Mouse (Mus musculus) stomach, postnatal 0 days (tissue): ENCODE data around the gene Med13l. TPM values are rescaled to one million over a fixed set of nuclear protein-coding genes. Genes with fewer than 3 reads are reported as not detected.

ENCODE experiments used
- ATAC-seq: fragments of 200-750 bp; cut with Nextera tagmentation; 2 replicates; pipeline ENCODE4 v1.8.0; 2017; ENCODE audit not compliant: low FRiP score, low TSS enrichment
- DNase-seq: peaks from one replicate; pipeline ENCODE4 v3.0.0-alpha.2; 2016; ENCODE audit warnings: low spot score
- H3K27ac ChIP-seq: fragments of 300-500 bp; sonication (generic); replicated peaks from 2 replicates; pipeline ENCODE4 v1.5.1; 2014; ENCODE audit warnings: mild to moderate bottlenecking, control low read depth
- H3K27me3 ChIP-seq: fragments of 300-500 bp; sonication (generic); 2 replicates; pipeline ENCODE4 v1.6.1; 2014; ENCODE audit warnings: low read length; ENCODE audit not compliant: control insufficient read depth, insufficient read depth
- H3K36me3 ChIP-seq: fragments of 300-500 bp; sonication (generic); 2 replicates; pipeline ENCODE4 v1.6.1; 2014; ENCODE audit warnings: low read length, mixed read lengths; ENCODE audit not compliant: control insufficient read depth, insufficient read depth
- H3K4me1 ChIP-seq: fragments of 300-500 bp; sonication (generic); replicated peaks from 2 replicates; pipeline ENCODE4 v1.6.1; 2014; ENCODE audit warnings: antibody characterized with exemption; ENCODE audit not compliant: control insufficient read depth, insufficient read depth
- H3K4me2 ChIP-seq: fragments of 300-500 bp; sonication (generic); replicated peaks from 2 replicates; pipeline ENCODE4 v1.6.1; 2014; ENCODE audit warnings: low read depth, mild to moderate bottlenecking, control low read depth, moderate library complexity
- H3K4me3 ChIP-seq: fragments of 300-500 bp; sonication (generic); 2 replicates; pipeline ENCODE4 v1.5.1; 2014; ENCODE audit warnings: low read depth, low read length, control low read depth
- H3K9ac ChIP-seq: fragments of 300-500 bp; sonication (generic); 2 replicates; pipeline ENCODE4 v1.6.1; 2014; ENCODE audit warnings: mild to moderate bottlenecking, low read length, control low read depth, mixed read lengths
- H3K9me3 ChIP-seq: fragments of 300-500 bp; sonication (generic); 2 replicates; pipeline ENCODE4 v1.6.1; 2016; ENCODE audit warnings: low read length; ENCODE audit not compliant: control insufficient read depth
- CTCF ChIP-seq: IDR thresholded peaks from 2 replicates; pipeline ENCODE4 v1.5.1; 2016; ENCODE audit warnings: antibody characterized with exemption, low read depth, mild to moderate bottlenecking, moderate library complexity
- EP300 ChIP-seq: optimal IDR thresholded peaks from 2 replicates; pipeline ENCODE3; 2016; ENCODE audit warnings: antibody characterized with exemption
- WGBS: fragments of 180-500 bp; shearing (Covaris S2); extraction: QIAGEN DNeasy Blood & Tissue Kit; methylation state at CpG from one replicate; pipeline ENCODE4 v1.1.7; 2014; 5-methylcytosine and 5-hydroxymethylcytosine counted together
- polyA plus RNA-seq: library from polyadenylated mRNA; unstranded; fragments of >200 nt; fragmentation: Nextera tagmentation; extraction: Ambion mirVana; gene quantifications from 2 replicates; pipeline ENCODE4 v1.2.1, GENCODE M21; 2015

Med13l gene
- polyA plus RNA-seq, 1 experiment from 2014 or later = 5.4 TPM

- H3K27ac ChIP-seq = no peak overlapping the region
- 76% methylated on average over 13 of the region's 13 CpGs for WGBS
- no peak overlapping the region for H3K9ac ChIP-seq
- H3K4me3 ChIP-seq = no peak overlapping the region
- ATAC-seq (no peak), DNase-seq (no peak)
- no peak overlapping the region for H3K4me2 ChIP-seq
- no peaks in the 10 kb centered on the region for H3K27me3 ChIP-seq
- no peaks in the 10 kb centered on the region for H3K4me1 ChIP-seq
- no peaks in the 10 kb centered on the region for H3K9me3 ChIP-seq
- TF ChIP-seq EP300 (no peak), CTCF (no peak)
- peaks cover 28% of the 10 kb centered on the region for H3K36me3 ChIP-seq
Observed at GRCm38 (mm10) chr5:118751446-118752179, 191.1 kb downstream of the Med13l start.

DNA sequence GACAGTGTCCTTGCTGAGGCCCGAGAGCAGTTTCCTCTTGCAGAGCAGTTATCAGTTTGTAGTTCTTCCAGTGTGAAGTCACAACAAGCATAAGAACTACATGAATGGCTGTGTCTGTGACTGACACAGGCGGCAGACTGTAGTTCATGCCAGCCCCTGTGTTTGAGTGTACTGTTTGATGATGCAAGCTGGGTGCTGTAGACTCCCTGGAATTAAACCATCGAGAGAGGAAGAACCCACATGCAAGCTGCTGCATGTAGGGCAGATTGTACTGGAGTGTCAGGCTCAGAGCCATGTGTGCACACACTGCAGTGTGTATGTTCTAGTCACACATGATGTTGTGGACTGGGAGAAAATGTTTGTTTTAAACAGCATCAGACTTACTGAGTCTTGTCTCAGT is 192.4 kb downstream of the Med13l start:
- Histone ChIP-seq H3K4me3 (no peak overlapping the region), H3K9me3 (no peaks in the 10 kb centered on the region), H3K4me2 (no peak overlapping the region), H3K27me3 (no peaks in the 10 kb centered on the region), H3K4me1 (no peaks in the 10 kb centered on the region), H3K36me3 (peaks cover 37% of the 10 kb centered on the region), H3K27ac (no peak overlapping the region), H3K9ac (no peak overlapping the region)
- TF ChIP-seq EP300 (no peak), CTCF (no peak)
- 73% methylated on average over 3 of the region's 3 CpGs for WGBS
- ATAC-seq = no peak
- no peak for DNase-seq

DNA sequence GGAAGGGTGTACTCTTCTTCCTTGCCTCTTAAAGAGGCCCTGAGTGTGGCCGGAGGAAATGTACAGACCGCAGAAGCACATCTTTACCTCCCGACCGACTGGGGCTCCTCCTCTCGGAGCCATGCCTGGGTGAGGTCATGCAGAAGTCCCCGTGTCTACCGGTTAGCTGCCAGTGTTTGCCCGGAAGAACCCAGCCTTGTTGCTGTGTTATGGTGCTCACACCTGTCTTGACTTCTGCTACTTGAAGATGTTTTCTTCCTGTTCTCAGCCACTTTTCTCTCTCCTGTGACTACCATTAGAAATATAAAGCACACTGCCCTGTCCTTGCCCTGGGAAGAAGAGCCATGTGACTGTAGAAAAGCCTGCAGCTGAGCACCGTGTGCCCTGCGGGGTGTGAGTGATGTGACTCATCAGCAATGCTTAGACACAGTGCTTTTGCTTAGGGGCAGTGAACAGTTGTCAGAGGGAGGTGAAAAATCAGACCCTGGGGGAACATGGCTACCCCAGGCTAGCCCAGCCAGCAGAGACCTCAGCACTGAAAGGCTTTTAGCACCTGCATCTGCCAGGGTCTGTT is 193.1 kb downstream of the Med13l start:
- Histone ChIP-seq H3K4me3 (no peak overlapping the region), H3K27ac (no peak overlapping the region), H3K4me1 (no peaks in the 10 kb centered on the region), H3K9me3 (no peaks in the 10 kb centered on the region), H3K27me3 (no peaks in the 10 kb centered on the region), H3K4me2 (no peak overlapping the region), H3K9ac (no peak overlapping the region), H3K36me3 (peaks cover 35% of the 10 kb centered on the region)
- DNase-seq (no peak), ATAC-seq (no peak)
- TF ChIP-seq CTCF = no peak
- no peak for TF ChIP-seq EP300
- WGBS = 87% methylated on average over 10 of the region's 10 CpGs

GRCm38 (mm10) chr5:118754191-118754759 is 193.8 kb downstream of the Med13l start:
- Histone ChIP-seq H3K4me1 (no peaks in the 10 kb centered on the region), H3K9me3 (no peaks in the 10 kb centered on the region), H3K4me3 (no peak overlapping the region), H3K27ac (no peak overlapping the region), H3K36me3 (peaks cover 36% of the 10 kb centered on the region), H3K4me2 (no peak overlapping the region), H3K27me3 (no peaks in the 10 kb centered on the region), H3K9ac (no peak overlapping the region)
- DNase-seq (no peak), ATAC-seq (no peak)
- no peak for TF ChIP-seq CTCF
- no peak for TF ChIP-seq EP300
- 86% methylated on average over 4 of the region's 4 CpGs for WGBS

GRCm38 (mm10) chr5:118756078-118756477 is 195.6 kb downstream of the Med13l start:
- H3K27ac ChIP-seq = no peak overlapping the region
- peaks cover 40% of the 10 kb centered on the region for H3K36me3 ChIP-seq
- H3K9me3 ChIP-seq = no peaks in the 10 kb centered on the region
- no peak for ATAC-seq
- no peak overlapping the region for H3K4me3 ChIP-seq
- no peak overlapping the region for H3K4me2 ChIP-seq
- DNase-seq = no peak
- TF ChIP-seq CTCF = peak; percentile 58
- TF ChIP-seq EP300 = no peak
- 61% methylated on average over 2 of the region's 2 CpGs for WGBS
- no peaks in the 10 kb centered on the region for H3K4me1 ChIP-seq
- no peaks in the 10 kb centered on the region for H3K27me3 ChIP-seq
- no peak overlapping the region for H3K9ac ChIP-seq
